Mouse (Mus musculus): ENCODE measurements around the gene Plscr2. TPM values are rescaled to one million over a fixed set of nuclear protein-coding genes. Genes with fewer than 3 reads are reported as not detected.

The Plscr2 gene
- polyA plus RNA-seq (2015; fragmentation: Nextera tagmentation; extraction: Ambion mirVana), result 4.4 and 5.3 TPM in 2 replicates

DNA sequence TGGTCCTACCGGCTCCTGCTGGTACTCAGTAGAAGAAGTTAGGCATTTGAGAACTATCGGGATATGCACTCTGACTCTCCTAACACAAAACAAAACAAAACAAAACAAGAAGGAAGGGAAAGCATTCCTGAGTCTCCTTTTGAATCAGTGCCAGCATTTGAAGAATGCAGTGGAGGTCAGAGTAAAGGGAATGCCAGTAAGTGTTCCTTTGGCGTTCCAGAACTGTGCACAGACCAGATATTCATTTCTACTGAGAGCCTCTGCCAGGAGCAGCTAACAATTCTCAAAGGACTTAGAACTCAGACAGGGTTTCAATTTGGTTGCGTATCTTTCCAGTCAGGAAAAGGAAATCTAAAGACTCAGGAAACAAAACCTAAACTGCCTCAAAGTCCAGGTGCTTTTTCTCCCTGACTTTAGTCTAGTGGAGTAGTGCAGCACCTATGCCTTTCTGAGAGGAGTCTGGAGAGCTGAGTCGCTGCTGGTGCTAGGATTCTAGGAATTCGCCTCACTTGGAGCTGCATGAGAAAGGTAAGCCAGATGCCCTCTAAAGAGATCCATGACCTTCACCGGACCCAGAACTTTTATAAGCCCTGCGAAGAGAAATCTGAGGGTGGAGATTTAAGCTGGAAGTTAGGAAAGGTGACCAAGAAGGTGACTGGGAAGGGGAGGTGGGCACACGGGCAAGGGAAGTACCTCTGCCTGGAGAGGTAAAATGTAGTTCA, at the start of gene Plscr2:
Gene Plscr2 (plus strand): TSS at position 117 of the 722 bp plus-strand sequence.
- no peak for DNase-seq (ENCODE audit: low spot score)

DNA sequence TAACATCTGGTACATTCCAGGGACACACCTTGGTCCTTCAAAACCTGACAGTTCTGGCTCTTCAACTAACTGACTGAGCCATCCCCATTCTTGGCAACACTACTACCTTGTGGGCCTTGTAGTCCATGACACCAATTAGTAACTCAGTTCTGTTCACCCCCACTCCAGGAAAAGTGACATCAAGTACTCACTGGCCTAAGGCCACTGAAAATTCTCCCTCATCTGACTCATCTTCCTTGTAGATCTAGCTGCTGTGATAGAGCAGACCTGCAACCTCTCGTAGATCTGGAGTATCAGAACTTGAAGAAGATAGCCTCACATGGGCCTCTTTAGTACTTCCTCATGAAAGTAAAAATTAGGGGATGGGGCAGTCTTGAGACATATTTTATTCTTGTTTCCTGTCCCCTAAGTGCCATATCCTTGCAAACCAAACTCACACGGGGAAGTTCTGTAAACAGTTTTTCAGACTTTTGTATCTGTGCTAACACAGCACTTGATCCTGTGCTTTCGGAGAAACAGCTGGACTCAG, 49.2 kb upstream of the Plscr2 start:
- no peak for DNase-seq (ENCODE audit: low spot score)

DNA sequence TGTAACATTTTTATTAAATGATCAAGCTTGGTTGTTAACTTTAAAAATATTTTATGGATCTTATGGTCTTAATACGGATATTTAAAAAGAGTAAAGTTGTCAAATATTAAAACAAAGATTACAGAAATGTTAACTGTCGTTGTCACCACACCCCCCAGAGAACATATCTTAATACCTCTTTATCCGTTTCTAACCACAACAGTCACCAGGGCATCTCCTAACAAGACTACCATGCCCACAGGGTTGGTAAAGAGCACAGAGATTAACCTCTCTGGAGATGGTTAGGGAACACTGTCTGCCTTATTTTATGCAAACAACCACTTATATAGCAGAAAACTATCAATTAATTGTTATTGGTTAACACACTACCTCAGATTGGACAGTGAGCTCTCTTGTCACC, 48.6 kb upstream of the Plscr2 start:
- no peak for DNase-seq (ENCODE audit: low spot score)

DNA sequence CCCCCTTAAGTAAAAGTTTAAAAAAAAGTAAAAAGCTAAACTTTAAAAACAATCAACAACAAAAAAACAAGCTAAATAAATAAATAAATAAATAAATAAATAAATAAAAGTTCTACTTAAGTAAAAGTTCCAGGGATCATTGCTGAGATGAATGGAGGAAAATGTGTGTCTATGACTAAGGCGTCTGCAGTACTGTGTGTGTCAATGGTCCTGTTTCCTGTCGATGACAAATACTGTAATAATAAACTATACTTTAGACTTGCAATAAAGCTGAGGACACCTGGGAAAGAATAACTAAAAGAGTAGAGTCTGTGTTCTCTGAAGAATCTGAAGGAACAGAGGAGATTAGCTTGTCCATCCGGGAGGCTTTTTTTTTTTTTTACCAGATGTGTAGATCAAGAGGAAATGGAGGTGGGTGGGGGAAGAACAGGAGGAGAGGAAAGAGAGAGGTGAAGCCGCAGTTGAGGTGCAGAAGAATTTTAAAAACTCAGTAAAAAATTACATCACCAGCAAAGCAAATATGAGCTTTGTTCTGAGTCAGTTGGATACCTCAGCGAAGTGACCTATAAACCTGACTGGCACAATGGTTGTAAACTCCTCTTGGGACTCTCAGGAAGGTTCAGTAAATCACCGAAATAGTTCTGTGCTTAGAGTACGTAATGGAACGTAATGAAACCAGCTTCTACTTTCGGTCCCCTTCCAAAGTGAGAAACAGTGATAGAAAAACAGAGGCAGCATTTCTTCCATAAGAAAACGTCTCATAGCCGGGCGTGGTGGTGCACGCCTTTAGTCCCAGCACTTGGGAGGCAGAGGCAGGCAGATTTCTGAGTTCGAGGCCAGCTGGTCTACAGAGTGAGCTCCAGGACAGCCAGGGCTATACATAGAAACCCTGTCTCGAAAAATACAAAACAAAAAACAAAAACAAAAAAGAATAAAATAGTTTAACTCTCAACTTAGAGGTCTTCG, 46.3 kb upstream of the Plscr2 start:
- no peak for DNase-seq (ENCODE audit: low spot score)

DNA sequence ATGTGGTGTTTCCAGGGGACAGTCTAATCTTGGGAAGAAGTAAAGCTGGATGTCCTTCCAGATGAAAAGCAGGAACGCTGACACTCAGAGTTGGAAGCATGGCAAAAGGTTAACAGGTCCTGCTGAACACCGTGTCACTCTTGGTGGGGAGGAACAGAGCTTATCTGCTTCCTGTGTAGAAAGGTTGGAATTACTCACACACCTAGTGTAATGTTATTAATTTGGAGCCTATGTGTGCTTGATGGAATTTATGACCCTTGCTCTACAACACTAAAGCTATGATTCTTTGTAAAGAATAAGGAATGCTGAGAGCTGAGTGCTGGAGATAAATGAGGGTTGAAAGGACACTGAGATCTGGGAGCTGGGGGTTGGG, 45.6 kb upstream of the Plscr2 start:
- no peak for DNase-seq (ENCODE audit: low spot score)

DNA sequence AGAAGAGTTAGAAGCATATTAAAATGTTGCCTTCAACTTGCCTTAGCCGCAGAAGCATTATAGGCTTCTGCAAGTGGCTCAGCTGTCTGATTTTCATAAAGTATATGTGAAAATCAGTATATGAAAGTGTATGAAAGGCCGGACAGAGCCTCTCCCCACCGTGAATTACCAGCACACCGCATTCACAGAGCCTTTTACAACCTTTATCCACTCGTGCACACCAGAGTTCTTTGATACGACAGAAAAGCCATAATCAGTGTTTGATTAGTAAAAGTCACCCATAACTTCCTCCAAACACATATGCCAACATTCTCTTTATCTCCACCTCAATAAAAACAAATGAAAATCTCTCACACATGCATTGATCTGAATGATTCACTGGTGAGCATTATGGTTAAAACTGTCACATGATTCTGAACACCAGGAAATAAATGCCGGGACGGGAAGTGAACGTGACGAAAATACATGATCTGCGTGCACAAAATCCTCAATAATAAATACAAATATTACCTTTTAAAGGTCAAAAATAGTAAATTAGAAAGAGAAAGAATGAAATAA, 40.4 kb upstream of the Plscr2 start:
- no peak for DNase-seq (ENCODE audit: low spot score)

DNA sequence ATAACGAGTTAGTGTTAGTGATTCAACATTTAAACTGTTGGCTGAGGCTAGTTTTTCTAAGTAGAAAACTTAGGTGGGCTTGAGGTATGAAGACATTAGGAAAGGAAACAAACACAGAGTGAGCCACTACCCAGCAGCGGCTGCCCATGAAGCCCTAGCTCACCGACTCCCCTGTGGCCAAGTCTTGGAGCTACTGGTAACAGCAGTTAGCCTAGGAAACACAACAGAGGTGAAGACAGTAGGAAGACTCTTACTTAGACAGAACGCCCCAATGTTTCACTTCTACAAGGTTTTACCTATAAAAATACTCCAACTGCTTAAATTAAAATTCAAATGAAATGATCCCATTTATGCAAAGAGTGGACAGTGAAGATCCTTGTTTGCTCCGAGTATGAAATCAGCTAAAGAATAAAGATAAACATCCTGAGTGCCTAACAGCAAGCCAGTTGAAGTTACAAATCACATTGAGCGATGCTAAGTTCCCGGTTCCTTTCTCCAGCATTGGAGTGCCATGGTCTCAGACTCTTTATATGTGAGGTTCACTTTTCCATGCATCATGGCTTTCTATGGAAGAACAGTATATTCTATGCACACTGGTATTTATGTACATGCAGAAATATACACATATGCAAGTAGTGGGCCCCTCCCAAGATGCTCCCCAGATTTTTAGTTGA, 26.5 kb upstream of the Plscr2 start:
- DNase-seq (ENCODE audit: low spot score), result no peak

DNA sequence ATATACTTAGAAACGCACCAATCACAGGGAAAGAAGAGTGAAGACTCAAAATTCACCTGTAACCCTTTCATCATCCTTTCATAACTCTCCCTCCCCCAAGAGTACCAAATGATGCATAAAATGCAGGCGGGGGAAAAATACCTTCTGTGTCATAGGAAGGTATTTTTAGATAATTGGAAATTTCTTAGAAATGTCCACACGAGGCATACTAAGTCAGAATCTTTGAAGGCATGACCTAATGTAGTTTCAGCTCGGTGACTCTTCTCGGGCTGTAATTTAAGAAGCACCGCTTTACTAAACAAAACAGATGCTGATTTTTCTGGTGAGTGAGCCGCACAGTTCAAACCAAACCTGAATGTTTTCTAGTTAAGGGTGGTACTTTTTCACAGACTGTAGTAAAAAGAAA, 26.0 kb upstream of the Plscr2 start, which contains the start of gene Plscr1:
Gene Plscr1 (plus strand): TSS at position 304 of the 406 bp plus-strand sequence.
- DNase-seq (ENCODE audit: low spot score), result no peak

DNA sequence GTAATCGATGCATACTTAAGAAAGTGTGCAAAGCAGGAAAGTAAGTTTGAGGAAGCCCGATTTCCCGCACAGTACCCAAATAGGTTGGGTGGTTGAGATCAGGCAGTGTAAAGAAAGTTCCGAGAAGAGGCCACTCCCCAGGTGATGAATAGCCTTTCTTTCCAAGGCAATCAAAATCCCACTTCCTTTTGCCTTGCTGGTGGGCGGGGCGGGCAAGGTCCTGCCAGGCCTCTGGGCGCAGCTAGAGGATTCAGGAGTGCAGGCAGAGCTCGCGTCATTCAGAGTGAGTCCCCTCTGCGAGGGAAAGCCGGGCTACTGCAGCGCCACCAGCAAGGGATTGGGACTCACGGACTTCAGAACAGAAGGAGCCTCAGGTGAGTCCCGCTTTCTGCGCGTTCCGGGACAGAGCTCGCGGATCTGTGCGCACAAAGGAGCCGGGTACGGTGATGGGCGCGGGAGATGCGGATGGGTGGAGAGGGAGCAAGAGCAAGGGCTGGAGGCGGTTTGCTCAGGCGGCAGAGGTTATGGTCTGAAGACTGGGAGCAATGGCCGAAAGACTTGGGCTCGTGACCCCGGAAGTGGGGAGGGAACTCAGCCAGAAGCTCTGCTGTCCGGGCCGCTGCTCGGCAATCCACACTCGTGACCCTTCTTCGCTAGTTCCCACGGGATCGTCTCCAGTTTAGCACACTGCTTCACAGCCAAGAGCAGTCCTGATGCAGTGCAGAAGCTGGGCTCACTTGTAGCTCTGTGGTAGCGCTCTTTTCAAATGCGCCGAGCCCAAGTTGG, 25.2 kb upstream of the Plscr2 start:
- DNase-seq (ENCODE audit: low spot score), result peak; percentile 31

DNA sequence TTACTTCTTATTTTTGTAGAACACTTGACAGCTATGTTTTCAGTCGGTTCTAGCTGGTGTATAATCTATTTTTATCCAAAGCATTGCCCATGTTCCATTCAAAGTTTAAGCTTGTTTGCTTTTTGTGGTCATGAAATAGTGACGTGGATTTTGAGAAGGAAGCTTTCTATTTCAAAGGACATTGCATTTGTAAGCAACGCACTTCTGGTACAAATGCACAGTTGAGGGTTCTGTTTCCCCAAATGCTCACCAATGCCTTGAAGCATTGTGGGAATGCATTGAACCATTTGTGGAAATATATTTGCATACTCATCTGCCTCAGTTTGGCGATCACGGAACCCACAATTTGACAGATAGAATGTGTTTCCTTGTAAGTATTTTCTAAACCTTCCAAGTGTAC, 22.7 kb upstream of the Plscr2 start:
- DNase-seq (ENCODE audit: low spot score), result no peak

DNA sequence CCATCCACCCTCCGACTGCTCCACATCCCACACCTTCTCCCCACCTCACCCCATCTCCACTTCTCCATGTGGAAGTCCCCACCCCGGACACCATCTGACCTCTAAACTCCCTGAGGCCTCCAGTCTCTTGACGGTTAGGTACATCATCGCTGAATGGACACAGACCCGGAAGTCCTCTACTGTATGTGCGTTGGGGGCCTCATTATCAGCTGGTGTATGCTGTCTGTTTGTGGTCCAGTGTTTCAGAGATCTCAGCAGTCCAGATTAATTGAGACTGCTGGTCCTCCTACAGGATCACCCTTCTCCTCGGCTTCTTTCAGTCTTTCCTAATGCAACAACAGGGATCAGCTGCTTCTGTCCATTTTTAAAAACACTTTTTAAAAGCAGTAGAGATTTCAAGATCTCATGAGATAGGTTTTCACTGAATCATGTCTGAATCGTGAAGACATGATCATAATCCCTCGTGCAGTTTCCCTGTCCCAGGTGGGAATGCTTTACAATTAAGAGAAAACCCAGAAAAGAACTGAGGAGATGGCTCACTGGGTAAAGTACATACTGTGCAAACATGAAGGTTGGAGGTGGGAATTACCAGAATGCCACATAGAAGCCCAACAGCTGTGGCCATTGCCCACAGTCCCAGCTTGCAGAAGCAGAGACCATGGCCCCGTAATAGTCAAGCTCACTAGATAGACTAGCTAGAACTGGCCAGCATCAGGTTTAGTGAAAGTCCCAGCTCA, 21.6 kb upstream of the Plscr2 start:
- DNase-seq (ENCODE audit: low spot score), result no peak

DNA sequence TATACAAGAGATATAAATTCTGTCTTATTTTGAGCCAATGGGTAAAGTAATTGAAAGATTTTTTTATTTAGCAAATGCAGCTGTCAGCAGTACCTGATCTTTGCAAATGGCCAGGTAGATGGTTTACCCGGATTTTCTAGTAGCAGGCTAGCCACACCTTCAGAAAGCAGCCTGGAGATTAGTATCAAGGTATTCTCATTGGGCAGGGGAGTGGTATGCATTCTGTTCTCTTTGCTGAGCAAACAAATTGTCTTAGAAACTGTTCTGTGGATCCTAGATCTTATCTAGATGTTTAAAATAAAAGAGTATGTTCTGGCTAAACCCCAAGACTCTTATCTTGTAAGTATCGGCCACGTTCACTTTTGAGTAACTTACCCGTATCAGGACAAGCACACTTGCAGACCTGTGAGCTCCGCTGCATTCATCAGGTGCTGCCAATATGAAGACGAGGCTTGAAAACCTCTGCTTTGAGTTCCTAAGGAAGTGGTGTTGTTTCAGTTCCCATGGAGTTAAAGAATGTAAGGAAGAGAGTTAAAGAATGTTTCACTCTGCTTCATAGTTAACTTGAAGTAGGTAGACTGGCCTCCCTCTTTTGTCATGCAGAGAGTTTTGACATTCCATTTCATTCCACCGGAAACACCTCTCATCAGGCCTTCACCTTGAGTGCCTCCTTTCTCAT, 14.8 kb upstream of the Plscr2 start:
- DNase-seq (ENCODE audit: low spot score), result no peak

DNA sequence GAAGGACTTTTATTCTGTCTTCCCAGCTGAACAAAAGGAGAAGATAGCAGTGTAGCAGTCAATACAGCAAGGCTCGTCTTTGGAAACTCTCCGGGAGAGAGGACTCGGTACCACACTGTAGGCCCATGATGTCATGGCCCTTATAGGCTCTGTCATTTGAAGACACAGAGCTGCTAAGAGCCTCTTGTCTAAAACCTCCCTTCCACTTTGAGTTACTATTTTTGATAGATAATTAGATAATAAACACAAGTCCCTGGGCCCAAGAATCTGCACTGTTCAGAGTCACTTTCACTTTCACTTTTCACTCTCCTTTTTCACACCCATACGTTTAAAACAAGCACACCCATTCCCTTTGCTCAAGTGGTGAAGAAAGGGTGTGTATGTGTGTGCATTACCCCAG, 9.7 kb upstream of the Plscr2 start:
- peak; percentile 28 for DNase-seq (ENCODE audit: low spot score)

DNA sequence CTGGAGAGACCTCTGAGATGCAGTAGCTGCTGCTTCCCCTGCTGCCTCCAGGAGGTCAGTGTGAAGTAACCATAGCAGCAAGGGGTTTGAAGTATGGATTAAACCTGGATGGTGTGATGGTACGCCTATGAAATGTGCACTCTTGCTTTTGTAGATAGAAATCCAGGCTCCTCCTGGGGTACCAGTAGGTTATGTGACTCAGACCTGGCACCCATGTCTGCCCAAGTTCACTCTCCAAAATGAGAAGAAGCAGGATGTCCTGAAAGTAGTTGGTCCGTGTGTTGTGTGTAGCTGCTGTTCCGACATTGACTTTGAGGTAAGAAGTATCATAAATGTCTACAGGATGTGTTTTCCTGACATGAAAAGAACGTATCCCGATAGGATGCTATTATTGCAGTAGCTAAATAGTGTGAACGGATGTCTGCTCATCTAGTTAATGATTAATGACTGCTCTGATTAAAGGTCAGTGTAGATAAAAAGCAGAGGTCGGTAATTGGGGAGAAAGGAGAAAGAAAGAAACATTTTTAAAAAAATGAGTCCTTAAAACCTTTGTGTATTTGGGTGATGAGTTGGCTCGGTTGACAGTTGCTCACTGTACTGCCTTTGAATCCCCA, 8.7 kb upstream of the Plscr2 start:
- DNase-seq (ENCODE audit: low spot score), result no peak

DNA sequence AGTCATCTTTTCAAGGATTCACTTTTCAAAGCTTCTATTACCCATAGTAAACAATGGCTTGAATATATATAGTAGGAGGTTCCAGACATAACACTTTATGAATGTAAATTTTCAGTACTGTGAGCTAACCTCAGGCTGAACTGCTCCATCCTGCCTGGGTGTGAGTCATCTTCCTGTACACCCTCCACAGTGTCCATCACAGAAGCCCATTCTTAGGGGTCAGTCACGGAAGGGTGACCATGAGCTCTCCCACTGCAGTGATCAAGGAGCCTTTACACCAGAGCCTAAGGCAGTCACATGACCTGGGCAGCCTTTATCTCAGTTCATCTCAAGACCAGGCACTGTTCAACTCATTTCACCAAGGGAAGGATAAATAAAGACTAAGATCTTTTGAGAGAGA, 7.7 kb upstream of the Plscr2 start:
- DNase-seq (ENCODE audit: low spot score), result no peak

DNA sequence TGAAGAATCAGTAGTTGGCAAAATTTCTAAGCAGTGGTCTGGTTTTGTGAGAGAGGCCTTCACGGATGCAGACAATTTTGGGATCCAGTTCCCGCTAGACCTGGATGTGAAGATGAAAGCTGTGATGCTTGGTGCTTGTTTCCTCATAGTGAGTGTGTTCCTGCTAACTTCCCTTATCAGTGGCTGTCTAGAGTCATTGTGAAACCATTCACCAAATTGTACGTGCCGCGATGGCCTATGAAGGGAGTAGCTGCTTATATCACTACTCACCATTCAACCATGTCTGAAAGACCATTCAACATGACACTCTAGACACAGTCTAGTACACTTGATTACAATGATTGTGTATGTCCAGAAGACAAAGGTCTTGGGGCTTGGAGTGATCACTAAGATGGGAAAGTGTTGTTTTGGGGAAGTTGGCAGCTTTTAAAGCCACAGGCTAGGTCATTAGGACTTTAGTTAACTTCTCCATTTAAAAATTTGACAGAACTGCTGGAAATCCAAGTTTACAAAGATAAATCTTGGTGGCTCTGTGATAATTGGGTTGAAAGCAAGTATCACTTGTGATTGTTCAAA, 5.5 kb upstream of the Plscr2 start:
- no peak for DNase-seq (ENCODE audit: low spot score)

DNA sequence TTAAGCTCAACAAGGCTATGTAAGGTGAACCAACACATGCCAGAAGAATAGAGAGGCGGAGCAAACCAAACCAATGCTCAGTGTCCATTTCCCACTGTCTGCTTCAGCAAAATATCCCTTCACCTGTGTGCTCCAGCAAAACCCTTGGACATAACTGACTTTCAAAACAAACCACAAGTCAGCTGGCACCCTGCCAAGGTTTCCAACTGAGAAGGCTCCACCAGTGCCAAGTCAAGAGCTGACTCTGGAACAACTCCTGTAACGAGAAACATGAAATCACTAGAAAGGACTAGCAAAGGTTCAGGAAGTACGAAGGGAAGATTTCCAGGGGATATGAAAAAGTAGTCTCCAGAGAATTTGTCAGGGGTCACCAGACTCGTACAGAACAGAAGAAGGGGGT, 4.5 kb upstream of the Plscr2 start:
- no peak for DNase-seq (ENCODE audit: low spot score)

DNA sequence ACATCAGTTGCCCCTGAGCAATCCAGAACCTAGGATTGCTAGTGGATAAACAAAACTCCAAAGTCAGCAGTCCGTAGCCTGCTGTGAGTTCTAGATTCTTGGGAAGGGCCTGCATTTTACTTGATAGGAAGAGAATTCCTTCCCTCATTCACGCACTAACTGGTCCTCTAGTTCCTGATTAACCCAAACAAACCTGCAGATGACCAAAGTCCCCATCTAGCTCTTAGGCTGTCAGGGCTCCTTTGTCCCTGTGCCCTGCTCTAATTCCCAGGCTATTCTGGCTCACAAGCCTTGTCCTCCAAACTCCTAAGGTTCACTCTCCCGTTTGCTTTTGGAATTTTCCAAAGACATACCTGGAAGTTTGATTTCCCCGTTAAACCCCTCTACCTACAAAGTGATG, 2.8 kb upstream of the Plscr2 start:
- no peak for DNase-seq (ENCODE audit: low spot score)

Data from thymus, postnatal 0 days (tissue).